Mouse (Mus musculus) liver, embryonic 16.5 days (tissue): ENCODE measurements around the gene Cabp7. TPM values are rescaled to one million over a fixed set of nuclear protein-coding genes. Genes with fewer than 3 reads are reported as not detected.
A peak's percentile ranks its signal among the peaks of the same experiment; 100 is the strongest.
"Not testable (repeated sequence)": the region's sequence is repeated elsewhere in the genome, so short reads cannot be mapped to it uniquely, and the experiment has no call there.

Experiments used
- ATAC-seq: fragments of 200-750 bp; cut with Nextera tagmentation; 2 replicates; pipeline ENCODE4 v1.8.0; 2017; ENCODE audit warnings: low read depth, mild to moderate bottlenecking, moderate number of reproducible peaks, moderate library complexity
- H3K27ac ChIP-seq: fragments of 300-500 bp; sonication (generic); 2 replicates; pipeline ENCODE4 v1.5.1; 2014; ENCODE audit warnings: mild to moderate bottlenecking, low read length
- H3K27me3 ChIP-seq: fragments of 300-500 bp; sonication (generic); 2 replicates; pipeline ENCODE4 v1.6.1; 2014; ENCODE audit warnings: low read depth, low read length, mixed read lengths; ENCODE audit not compliant: control insufficient read depth, insufficient read depth
- H3K36me3 ChIP-seq: fragments of 300-500 bp; sonication (generic); 2 replicates; pipeline ENCODE4 v1.6.1; 2014; ENCODE audit warnings: mild to moderate bottlenecking; ENCODE audit not compliant: control insufficient read depth, insufficient read depth
- H3K4me1 ChIP-seq: fragments of 300-500 bp; sonication (generic); 2 replicates; pipeline ENCODE4 v1.6.1; 2014; ENCODE audit warnings: low read depth, low read length, mixed read lengths; ENCODE audit not compliant: control insufficient read depth
- H3K4me2 ChIP-seq: fragments of 300-500 bp; sonication (generic); 2 replicates; pipeline ENCODE4 v1.6.1; 2014; ENCODE audit warnings: low read depth, low read length, mixed read lengths
- H3K4me3 ChIP-seq: fragments of 300-500 bp; sonication (generic); 2 replicates; pipeline ENCODE4 v1.5.1; 2014; ENCODE audit warnings: low read depth, mild to moderate bottlenecking, low read length
- H3K9ac ChIP-seq: fragments of 300-500 bp; sonication (generic); 2 replicates; pipeline ENCODE4 v1.6.1; 2014; ENCODE audit warnings: low read depth, low read length
- H3K9me3 ChIP-seq: fragments of 300-500 bp; sonication (generic); replicated peaks from 2 replicates; pipeline ENCODE4 v1.6.1; 2016; ENCODE audit warnings: low read length; ENCODE audit not compliant: control insufficient read depth
- WGBS: fragments of 180-500 bp; shearing (Covaris S2); extraction: QIAGEN DNeasy Blood & Tissue Kit; methylation state at CpG from one replicate; pipeline ENCODE4 v1.1.7; 2014; ENCODE audit not compliant: insufficient replicate concordance; 5-methylcytosine and 5-hydroxymethylcytosine counted together
- polyA plus RNA-seq: library from polyadenylated mRNA; unstranded; fragments of >200 nt; fragmentation: Nextera tagmentation; extraction: Ambion mirVana; gene quantifications from 2 replicates; pipeline ENCODE4 v1.2.1, GENCODE M21; 2015

Gene Cabp7
- polyA plus RNA-seq, 1 experiment from 2014 or later: 0.04 TPM

DNA sequence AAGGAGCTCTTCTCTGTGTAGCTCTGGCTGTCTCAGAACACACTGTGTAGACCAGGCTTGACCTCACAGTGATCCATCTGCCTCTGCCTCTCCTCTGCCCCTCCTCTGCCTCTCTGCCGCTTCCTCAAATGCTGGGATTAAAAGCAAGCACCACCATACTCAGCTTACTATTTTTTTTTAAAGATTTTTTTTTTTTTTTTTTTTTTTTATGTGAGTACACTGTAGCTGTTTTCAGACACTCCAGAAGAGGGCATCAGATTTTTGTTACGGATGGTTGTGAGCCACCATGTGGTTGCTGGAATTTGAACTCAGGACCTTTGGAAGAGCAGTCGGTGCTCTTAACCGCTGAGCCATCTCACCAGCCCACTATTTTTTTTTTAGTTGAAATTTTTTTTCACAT is 36.4 kb downstream of the Cabp7 start:
- WGBS: 68% methylated on average over 4 of the region's 4 CpGs
- not testable (repeated sequence) for ATAC-seq, H3K4me2 ChIP-seq

DNA sequence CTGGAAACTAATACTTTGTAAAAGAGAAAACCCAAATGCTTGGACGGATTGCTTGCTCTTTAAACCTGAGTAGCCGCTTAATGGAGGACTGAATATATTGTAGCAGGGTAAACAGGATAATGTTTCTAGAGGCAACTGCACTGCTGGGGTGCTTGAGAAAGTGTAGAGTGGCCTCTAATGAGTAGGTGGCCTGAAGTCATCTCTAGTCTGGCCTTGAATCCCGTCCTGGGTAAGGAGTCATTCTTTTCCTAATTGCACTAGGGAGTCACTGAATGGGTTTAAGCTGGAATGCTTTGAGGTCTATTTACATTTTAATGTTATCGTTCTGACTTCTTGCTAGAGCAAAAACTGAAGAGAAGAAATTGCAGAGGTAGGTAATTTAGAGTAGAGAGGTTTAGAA is 41.4 kb downstream of the Cabp7 start:
- peaks cover 9% of the 10 kb centered on the region for H3K4me1 ChIP-seq
- H3K9me3 ChIP-seq: no peaks in the 10 kb centered on the region
- no peaks in the 10 kb centered on the region for H3K27me3 ChIP-seq
- H3K36me3 ChIP-seq: peaks cover 7% of the 10 kb centered on the region
- 17% methylated on average over 4 of the region's 4 CpGs for WGBS
- no peak for ATAC-seq
- H3K4me3 ChIP-seq: peak overlapping the region; percentile 80
- peak overlapping the region; percentile 67 for H3K27ac ChIP-seq
- H3K4me2 ChIP-seq: peak overlapping the region; percentile 74
- H3K9ac ChIP-seq: peak overlapping the region; percentile 76

More for the DNA sequence above, 36.4 kb downstream of the Cabp7 start:
- H3K4me1 ChIP-seq, H3K27ac ChIP-seq, H3K4me3 ChIP-seq, H3K36me3 ChIP-seq, H3K9me3 ChIP-seq, H3K27me3 ChIP-seq, H3K9ac ChIP-seq: not testable (repeated sequence)

DNA sequence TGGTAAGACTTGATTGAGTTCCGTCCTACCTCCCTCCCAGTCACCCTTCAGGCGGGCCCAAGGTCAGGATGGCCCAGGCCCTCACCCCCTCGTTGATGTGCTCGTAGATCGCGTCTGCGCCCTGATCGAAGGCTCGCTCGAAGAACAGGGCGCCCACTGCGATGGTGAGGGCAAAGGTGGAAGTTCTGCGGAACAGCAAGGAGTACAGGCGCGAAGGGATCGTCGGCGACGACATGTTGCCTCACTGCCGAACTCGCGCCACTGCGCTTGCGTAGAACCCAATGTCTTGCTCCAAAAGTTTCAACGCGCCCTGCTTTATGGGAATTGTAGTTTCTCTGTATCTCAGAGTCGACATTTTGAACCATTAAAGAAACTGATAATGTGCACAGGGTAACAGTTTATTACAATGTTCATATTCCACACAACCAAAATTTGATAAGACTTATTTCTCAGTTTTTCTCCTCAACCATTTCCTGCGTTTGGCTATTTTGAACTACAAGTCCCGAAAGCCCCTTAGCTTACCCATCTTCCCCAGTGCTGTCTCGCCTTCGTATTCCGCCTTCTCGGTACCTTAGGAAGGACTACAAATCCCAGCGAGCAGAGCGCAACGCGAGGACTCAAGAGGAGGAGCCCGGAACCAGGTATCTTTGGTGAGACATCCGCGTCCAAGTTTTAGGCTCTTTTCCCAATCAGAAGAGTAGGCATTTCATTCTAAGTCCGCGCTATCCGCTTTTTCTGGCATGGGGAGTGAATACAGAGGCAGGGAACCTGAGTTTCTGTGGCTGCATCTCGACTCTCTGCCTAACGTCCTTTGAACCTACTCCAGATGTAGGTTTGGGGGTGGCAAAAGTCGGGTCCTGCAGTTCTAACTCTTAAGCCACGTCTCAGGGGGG is 42.3 kb downstream of the Cabp7 start, which contains the start of the genes Uqcr10 and Zmat5:
Gene Uqcr10, minus strand, starts transcription at position 271 of the 893 bp plus-strand sequence.
Gene Zmat5, plus strand, starts transcription at position 607 of the 893 bp plus-strand sequence.
- Histone ChIP-seq H3K9ac (peak within 1 kb of the TSS; percentile 87), H3K4me2 (peak within 1 kb of the TSS; percentile 74), H3K36me3 (peaks cover 7% of the 10 kb centered on the region), H3K27me3 (no peaks in the 10 kb centered on the region), H3K27ac (peak within 1 kb of the TSS; percentile 83), H3K4me1 (peaks cover 9% of the 10 kb centered on the region), H3K4me3 (peak within 1 kb of the TSS; percentile 80), H3K9me3 (no peaks in the 10 kb centered on the region)
- ATAC-seq: peak; percentile 98
- WGBS: under 1% methylated on average over 47 of the region's 47 CpGs

DNA sequence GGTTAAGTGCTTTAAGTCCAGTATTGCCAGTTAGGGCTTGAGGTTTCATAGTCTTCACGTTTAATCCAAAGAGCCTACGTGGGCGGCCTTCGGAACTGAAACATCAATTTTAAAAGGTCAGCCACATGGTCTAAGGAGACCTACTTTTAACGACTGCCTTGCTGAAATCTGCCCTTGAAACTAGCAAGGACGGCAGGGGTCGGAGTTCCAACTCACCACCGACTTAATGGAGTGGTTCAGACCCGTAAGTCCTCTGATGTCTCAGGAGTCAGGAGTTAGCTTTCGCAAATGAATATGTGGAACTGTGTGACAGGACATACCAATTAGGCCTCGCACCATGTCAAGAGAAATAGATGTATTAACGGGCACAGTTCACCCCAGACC is 42.9 kb downstream of the Cabp7 start:
- WGBS: 3% methylated on average over 12 of the region's 12 CpGs
- Histone ChIP-seq H3K9me3 (no peaks in the 10 kb centered on the region), H3K4me3 (peak overlapping the region; percentile 80), H3K27ac (peak overlapping the region; percentile 83), H3K4me2 (peak overlapping the region; percentile 74), H3K9ac (peak overlapping the region; percentile 87), H3K4me1 (peaks cover 9% of the 10 kb centered on the region), H3K36me3 (peaks cover 7% of the 10 kb centered on the region), H3K27me3 (no peaks in the 10 kb centered on the region)
- no peak for ATAC-seq

DNA sequence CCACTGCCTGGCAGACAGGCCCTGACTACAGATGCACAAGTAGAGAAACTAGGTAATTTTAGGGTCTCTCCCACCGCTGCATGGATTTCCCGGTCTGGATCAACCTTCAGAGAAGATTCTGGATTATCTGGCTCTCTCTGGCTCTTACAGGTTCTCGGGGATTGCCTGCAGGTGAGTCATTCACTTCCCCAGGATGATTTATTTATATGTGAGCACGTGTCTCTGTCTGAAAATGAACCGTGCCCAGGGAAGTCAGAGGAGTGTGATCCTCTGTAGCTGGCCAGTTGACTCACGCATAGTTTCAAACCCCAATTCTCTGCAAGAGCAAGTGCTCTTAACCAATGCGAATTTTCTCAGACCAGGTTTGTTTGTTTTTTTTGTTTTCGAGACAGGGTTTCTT is 45.9 kb downstream of the Cabp7 start:
- Histone ChIP-seq H3K27me3 (no peaks in the 10 kb centered on the region), H3K4me3 (no peak overlapping the region), H3K9me3 (no peaks in the 10 kb centered on the region), H3K9ac (no peak overlapping the region), H3K27ac (no peak overlapping the region), H3K36me3 (peaks cover 7% of the 10 kb centered on the region), H3K4me2 (no peak overlapping the region), H3K4me1 (peaks cover 16% of the 10 kb centered on the region)
- no peak for ATAC-seq
- 82% methylated on average over 8 of the region's 8 CpGs for WGBS

DNA sequence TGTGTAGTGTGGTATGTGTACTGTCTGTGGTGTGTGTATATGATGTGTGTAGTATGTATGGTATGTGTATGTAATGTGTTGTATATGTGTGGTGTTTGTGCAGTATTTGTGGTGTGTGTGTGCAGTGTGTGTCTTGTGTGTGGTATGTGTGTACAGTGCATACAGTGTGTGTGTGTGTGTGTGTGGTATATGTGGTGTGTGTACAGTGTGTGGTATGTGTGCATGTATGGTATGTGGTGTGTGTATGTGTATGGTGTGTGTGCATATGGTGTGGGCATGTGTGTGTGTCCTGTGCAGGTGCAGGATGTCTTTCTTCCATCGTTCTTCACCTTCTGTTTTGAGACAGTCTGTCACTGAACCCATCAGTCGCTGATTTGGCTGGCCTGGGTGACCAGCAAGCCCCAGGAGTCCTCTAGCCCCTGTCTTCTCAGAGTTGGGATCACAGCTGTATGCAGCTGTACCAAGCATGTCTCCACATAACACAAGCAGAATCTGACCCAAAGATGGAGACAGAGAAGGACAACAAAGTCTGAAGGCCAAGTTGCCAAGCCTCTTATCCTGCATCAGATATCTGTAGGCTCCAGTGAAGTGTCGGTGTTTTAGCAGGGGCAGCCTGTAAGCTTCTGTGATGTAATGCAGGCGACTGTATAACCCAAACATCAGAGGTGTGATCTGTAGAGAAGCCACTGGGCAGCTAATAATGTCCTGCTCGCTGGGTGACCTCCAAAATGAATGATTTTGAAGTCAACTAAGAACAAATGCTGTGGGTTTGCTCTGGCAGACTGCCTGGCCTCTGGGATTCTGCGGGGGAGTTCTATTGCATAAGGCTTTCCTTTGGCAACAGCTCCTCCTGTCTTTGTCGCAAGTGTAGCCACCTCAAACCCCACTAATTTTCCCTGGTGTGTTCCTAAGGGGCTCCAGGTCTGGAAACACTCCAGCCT is 49.3 kb downstream of the Cabp7 start:
- Histone ChIP-seq H3K9ac (no peak overlapping the region), H3K4me2 (no peak overlapping the region), H3K4me1 (peaks cover 7% of the 10 kb centered on the region), H3K9me3 (no peaks in the 10 kb centered on the region), H3K36me3 (peaks cover 7% of the 10 kb centered on the region), H3K27ac (no peak overlapping the region), H3K4me3 (no peak overlapping the region), H3K27me3 (no peaks in the 10 kb centered on the region)
- 32% methylated on average over 7 of the region's 7 CpGs for WGBS
- ATAC-seq: peak; percentile 70

DNA sequence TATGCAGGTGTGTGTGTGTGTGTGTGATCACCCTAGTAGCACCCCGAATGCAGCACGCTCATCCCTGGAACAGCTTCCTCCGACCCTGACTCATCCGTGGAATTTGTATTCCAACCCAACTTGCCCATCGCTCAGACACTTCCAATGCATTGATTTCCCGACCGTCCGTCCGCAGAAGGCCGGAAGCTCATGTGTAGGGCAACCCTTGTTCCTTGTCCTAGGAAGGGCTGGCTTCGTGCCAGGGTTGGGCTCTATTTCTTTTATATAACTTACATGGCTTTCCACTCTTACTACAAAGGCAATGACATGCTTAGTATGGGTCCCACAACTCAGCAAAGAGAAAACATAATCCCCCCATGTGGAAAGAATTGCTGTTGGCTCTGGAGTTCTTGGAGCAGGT is 54.4 kb downstream of the Cabp7 start:
- no peaks in the 10 kb centered on the region for H3K36me3 ChIP-seq
- peaks cover 2% of the 10 kb centered on the region for H3K4me1 ChIP-seq
- H3K27ac ChIP-seq: no peak overlapping the region
- 78% methylated on average over 11 of the region's 11 CpGs for WGBS
- H3K4me3 ChIP-seq: no peak overlapping the region
- H3K9me3 ChIP-seq: no peaks in the 10 kb centered on the region
- no peaks in the 10 kb centered on the region for H3K27me3 ChIP-seq
- H3K9ac ChIP-seq: no peak overlapping the region
- H3K4me2 ChIP-seq: no peak overlapping the region
- ATAC-seq: no peak

DNA sequence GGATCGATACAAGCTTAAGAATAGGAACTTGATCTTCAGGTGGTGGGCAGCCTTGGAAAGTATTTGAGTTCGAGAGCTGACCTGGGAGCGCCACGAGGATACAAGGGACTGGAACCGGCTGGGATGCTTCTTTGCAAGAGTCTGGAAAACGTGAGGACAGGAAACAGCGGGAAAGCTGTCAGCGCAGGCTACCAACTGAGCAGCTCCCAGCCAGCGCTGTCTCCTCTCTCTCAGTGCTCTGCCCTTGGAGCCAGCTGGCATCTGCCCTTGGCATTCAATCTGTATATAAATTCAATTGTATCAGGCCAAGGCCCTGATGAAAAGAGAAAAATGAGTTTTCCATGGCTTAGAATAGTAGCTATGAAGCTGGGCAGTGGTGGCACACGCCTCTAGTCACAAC is 55.4 kb downstream of the Cabp7 start:
- Histone ChIP-seq H3K27ac (no peak overlapping the region), H3K27me3 (no peaks in the 10 kb centered on the region), H3K36me3 (no peaks in the 10 kb centered on the region), H3K4me1 (no peaks in the 10 kb centered on the region), H3K4me3 (no peak overlapping the region), H3K9ac (no peak overlapping the region), H3K4me2 (no peak overlapping the region), H3K9me3 (no peaks in the 10 kb centered on the region)
- no peak for ATAC-seq
- 63% methylated on average over 10 of the region's 10 CpGs for WGBS
